Mouse (Mus musculus) G1E (cell line): ENCODE data around the gene Slc15a1.

Experiments
- CTCF ChIP-seq: IDR thresholded peaks from 2 replicates; pipeline ENCODE4 v1.5.1; 2012; ENCODE audit warnings: low read depth, low read length, inconsistent platforms, mixed read lengths
- GATA1 ChIP-seq: IDR thresholded peaks from 2 replicates; pipeline ENCODE4 v1.6.1; 2012; ENCODE audit warnings: borderline replicate concordance, low read length, inconsistent platforms, mixed read lengths
- POLR2AphosphoS5 ChIP-seq: IDR thresholded peaks from 2 replicates; pipeline ENCODE4 v1.6.1; 2012; ENCODE audit warnings: low read depth, low read length, inconsistent platforms; ENCODE audit not compliant: insufficient replicate concordance
- TAL1 ChIP-seq: conservative IDR thresholded peaks from 2 replicates; pipeline ENCODE4 v1.6.1; 2012; ENCODE audit warnings: low read depth, low read length, inconsistent platforms, mixed read lengths

- TF ChIP-seq CTCF (no peak), GATA1 (no peak), POLR2AphosphoS5 (no peak), TAL1 (no peak)
Measured at GRCm38 (mm10) chr14:121500577-121500976, 4.5 kb downstream of the Slc15a1 start.
